Mouse (Mus musculus) c-Kit-positive CD71-negative TER-119-negative erythroid progenitor cells, embryonic 14.5 days (primary cell): Measurements from ENCODE around the gene Eml2.

Source experiments
- DNase-seq: peaks from one replicate; pipeline ENCODE4 v3.0.0-alpha.2; 2013; ENCODE audit warnings: low read depth

Gene Eml2

DNA sequence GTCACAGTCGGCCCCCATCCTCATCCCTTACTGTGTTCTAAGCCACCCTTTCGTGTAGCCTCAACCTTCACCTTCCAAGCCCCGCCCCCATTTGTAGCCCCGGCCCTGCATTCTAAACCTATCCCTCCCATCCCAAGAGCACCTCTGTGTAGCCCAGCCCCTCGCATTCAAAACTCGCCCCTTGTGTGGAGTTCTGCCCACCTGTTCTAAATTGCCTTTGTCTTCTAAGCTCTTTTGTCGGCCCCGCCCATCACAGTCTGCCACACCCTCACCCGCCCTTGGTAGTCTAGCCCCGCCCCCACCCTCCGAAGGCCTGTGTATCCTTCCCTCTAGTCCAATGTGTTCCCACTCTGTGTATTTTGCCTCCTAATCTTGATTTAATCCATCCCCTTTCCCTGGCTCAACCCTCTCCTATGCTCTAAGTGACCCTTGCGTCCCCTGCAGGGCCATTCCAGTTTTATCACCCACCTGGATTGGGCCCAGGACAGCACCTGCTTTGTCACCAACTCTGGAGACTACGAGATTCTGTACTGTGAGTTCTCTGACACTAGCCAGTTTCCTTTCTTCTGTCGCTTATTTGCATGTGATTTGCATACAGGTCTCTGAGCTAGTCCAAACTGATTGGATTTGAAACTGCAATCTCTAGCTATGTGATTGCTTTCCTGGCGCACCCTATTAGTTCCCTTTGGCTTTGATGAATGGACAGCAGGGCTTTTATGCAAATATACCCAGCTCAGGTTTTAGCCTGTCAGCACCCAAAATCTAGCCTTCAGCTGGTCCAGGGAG is 26.0 kb downstream of the Eml2 start:
- DNase-seq = no peak

DNA sequence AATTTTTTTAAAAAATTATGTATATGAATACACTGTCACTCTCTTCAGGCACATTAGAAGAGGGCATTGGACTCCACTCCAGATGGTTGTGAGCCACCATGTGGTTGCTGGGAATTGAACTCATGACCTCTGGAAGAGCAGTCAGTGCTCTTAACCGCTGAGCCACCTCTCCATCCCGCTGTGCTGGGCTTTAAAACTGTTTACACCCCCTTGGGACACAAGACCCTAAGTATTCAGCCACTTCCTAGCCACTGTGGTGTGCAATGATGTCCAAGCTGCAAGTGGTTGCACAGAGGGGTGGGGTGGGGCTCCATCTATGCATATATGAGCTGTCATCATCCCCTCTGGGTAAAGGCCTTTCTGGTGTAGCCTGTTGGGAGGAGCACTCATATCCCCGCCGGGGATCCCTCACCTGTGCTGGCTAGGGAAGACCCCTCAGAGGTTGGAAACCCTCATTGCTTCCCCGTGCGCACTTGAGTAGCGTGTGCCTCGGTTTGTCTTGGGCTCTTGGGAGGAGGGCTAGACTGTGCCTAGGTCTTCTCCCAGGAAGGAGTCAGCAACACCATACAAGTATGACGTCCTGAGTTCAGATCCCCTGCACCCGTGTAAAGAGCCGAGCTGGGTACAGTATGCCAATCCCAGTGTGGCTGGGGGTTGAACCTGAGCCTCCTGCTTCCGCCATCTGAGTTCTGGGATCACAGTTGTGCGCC is 32.1 kb downstream of the Eml2 start:
- no peak for DNase-seq

DNA sequence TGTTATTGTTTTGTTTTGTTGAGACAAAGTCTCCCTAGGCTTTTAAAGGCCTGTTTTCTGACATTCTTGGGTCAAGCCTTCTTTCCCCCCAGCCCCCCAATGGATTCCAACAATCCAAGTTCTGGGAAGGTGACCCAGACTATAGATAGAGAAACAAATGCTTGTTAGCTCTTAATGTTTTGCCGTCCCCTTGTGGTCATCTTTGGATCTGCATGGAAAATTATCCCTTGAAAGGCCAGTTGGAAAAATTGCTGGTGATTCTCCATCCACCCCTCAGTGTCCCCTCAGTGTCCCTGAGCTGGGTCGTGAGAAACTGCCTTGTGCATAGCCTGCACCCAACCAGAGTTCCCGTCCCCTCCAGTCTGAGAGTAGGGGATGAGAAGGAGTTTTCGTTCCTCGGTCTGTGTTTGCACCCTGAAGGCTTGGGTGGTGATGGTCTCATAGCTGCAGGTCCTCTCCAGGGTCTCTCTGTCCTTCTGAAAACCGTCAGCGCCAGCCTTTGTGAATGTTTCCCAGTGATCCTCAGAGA is 32.8 kb downstream of the Eml2 start:
- DNase-seq = no peak

DNA sequence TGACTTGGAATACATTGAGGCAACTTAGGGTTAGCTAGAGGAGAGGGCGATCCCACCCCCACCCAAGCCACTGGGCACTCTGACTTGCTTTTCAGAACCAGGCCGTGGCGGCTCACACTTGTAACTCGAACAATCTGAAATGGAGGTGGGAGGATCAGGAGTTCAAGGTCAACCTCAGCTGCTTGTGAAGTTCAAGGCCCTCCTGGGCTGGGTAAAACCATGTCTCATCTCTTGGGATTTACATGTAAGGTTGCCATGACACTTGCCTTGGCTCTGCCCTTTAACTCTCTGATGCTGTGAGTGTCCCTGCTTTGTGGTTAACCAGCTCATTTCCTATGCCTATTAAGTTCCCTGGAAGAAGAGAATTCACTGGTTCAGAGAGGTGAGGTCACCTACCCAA is 33.3 kb downstream of the Eml2 start:
- no peak for DNase-seq

DNA sequence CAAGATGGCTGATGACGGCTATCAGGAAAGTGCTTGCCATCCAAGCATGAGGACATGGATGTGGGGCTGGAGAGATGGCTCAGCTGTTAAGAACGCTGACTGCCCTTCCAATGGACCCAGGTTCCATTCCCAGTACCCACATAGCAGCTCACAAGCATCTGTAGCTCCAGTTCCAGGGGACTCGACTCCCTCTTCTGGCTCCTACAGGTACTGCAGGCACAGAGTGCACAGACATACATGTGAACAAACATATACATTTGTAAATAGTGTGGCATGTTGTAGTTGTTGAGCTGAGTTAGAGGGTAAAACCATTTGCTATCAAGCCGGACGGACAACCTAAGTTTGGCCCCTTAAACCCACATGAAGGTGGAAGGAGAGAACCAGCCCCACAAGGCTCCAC is 33.8 kb downstream of the Eml2 start:
- DNase-seq = no peak

DNA sequence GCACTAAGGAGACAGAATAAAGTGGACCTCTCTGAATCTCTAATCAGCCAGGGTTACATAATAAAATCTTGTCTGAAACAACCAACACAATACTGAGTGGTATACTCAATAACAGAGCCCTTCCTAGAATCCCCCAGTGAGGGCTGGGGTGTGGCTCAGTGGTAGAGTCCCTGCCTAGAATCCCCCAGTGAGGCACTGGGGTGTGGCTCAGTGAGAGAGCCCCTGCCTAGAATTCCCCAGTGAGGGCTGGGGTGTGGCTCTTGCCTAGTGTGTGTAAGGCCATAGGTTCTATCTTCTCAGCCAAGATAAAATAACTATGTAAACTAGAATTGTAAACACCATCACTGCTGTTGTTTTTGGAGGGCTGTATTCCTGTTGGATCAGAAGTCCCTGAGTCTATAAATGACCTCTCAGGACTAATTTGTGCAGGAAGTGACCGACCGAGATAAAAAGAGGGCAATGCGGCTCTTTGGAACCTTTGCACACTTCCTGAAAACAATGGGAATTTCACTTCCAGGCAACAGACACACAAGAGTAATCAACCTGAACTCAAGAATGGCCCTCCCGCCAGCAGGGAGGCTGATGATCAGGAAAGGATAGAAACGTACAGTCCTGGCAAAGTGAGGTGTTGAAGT is 34.9 kb downstream of the Eml2 start:
- DNase-seq = no peak

DNA sequence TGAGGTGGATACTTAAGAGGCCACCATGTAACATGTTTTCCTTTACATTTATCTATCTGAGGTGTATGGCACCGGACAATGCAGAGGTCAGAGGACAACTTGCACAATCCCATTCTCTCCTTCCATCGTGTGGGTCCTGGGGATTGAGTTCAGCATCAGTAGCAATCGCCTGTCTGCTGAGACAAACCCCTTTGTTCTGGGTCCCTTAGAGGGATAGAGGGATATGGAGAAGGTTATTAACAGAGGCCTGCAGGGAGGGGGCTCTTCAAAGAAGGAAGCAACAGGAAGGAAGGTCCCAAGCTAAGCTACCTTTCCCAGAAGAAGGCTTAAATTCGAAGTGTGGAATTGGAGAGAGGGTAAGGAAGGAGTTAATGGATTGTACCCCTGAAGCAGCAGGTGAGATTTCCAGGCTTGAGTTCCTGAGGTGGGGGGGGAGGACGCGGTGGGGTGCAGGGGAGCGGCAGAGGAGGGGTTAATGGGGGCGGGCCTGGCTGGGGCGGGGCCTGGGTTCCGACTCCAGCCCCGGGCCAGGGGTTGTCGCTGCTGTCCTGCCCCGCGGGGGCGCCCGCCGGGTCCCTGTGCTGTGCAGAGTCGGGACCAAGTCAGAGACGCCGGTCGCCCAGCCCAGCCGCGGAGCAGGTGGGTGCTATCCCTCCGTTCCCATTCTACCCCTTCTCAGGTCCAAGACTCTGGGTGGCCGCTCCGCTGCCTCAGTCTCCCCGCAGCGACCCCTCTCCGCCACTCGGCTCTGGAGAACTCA is 36.0 kb downstream of the Eml2 start, which contains the start of gene Gpr4:
Gene Gpr4, plus strand, starts transcription at position 543 of the 760 bp plus-strand sequence.
- DNase-seq = no peak

DNA sequence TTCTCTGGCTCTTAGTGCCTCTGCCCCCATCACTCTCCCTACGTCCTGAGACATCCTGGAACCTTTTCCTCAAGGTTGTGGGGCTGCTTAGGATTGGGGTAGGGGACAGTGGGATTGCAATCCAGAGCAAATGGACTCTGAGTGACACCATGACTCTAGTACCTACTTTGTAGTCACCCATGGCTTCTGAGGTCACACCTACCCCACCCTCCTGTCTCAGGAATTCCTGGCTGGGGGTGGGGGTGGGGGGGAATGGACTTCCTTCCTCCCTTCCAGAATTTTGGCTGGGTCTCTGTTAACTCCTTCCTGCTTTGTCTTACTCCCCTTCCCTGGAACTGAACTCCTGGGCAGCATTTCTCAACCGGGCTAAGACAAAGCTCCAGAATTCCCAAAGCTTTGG is 37.2 kb downstream of the Eml2 start:
- no peak for DNase-seq

DNA sequence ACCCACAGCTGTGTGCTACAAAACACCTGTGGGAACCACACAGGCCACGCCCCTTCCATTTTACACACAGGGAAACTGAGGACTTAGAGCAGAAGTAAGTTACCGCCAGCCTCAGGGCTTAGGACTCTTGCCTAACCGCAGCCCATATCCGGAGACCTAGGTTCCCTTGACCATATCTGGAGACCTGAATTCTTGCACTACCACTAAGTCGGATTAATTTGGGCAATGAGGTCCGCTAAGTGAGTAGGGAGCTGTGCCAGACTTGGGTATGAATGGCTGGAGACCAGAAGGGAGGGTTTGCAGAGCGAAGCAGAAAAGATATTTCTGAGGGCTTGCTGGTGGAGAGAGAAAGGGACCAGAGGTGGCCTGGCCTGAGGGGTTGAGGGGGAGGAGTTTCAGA is 38.1 kb downstream of the Eml2 start:
- DNase-seq = no peak

DNA sequence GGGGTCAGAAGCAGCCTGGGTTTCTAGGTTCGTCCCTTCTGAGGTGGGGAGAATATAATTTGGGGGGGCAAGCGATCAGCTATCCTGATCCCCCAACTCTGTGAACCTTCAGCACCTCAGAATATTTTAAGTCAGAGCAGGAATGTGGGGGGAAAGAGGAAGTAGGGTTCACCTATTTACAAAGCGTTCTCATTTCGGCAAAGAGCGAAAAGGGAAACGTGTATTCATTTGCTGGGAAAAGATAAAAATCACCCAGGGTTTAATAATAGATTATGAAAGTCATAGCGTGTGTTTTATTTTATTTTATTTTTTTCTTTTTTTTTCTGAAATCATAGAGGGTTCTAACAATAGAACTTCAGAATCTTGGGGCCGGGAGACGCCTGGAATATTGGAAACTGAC is 38.7 kb downstream of the Eml2 start:
- DNase-seq = no peak

DNA sequence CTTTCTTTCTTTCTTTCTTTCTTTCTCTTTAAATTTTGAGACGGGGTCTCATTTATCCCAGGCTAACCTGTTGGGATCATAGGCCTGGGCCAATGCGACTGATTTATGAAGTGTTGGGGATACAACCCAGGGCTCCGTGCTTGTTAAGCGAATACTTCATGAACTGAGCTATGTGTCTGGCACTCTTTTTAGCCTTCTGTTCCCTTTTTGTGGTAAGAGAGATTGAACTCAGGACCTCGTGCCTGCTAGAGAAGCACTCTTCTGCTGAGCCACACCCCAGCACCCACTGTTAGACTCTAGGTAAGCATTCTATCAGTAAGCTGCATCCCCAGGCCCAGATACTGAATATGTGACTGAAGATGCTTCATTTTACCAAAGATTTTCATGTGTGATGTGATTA is 41.3 kb downstream of the Eml2 start:
- DNase-seq = no peak

DNA sequence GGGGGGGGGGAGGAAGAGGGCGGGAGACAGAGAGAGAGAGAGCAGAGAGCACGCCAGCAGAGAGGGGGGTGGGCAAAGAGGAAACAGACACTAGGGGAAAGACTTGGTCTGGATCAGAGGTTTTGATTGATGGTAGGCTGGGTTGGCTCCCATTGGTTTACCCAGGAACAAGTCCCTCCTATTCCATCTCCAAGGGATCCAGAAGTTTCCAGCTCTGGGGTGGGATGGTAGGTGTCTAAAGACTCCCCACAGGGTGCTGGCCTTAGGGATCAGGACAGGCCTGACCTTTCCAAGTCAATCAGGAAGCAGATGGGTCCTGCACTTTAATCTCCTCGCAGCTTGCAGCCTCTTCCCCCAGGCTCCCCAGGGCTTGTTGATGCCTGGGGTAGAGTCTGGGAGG is 41.7 kb downstream of the Eml2 start:
- no peak for DNase-seq

DNA sequence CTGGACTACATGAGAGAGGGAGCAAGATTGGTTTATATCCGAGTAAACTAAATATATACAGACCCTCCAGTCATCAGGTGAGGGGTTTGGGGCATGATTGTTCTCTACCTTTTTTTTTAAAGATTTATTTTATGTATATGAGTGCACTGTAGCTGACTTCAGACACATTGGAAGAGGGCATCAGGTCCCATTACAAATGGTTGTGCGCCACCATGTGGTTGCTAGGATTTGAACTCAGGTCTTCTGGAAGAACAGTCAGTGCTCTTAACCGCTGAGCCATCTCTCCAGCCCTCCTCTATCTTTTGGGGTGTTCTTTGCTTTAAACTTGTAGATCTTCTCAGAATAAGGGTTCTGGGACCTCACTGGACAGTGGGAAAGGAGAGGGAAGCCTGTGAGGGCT is 43.8 kb downstream of the Eml2 start:
- DNase-seq = no peak

DNA sequence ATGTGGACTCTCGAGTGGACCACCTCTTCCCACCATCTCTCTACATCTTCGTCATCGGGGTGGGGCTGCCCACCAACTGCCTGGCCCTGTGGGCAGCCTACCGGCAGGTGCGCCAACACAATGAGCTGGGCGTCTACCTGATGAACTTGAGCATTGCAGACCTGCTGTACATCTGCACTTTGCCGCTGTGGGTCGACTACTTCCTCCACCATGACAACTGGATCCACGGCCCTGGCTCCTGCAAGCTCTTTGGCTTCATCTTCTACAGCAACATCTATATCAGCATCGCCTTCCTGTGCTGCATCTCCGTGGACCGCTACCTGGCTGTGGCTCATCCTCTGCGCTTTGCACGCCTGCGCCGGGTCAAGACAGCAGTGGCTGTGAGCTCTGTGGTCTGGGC is 46.0 kb downstream of the Eml2 start:
- no peak for DNase-seq

DNA sequence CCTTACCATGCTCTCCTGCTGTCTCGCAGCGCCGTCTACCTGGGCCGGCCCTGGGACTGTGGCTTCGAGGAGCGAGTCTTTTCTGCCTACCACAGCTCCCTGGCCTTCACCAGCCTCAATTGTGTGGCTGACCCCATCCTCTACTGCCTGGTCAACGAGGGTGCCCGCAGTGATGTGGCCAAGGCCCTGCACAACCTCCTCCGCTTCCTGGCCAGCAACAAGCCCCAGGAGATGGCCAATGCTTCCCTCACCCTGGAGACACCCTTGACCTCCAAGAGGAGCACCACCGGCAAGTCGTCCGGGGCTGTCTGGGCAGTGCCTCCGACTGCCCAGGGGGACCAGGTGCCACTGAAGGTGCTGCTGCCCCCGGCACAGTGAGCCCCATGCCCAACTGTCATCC is 46.7 kb downstream of the Eml2 start:
- no peak for DNase-seq

DNA sequence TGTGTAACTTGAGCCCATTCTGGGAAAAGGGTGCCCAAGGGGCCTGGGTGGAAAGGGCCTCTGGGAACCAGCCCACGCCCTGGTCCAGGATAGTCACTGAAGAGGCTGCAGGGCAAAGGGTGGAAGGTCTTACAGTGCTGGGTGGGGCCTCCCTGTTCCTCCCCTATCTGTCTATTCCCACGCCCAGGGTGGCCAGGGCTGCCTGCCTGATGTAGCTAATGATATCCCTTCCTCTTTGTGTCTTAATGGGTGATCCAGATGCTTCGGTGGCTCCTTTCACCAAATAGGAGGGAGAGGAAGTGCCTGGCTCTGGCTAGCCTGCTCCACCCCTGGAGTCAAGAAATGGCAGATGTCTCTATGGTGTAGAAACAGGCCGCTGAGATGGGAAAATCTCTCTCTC is 48.7 kb downstream of the Eml2 start:
- no peak for DNase-seq

DNA sequence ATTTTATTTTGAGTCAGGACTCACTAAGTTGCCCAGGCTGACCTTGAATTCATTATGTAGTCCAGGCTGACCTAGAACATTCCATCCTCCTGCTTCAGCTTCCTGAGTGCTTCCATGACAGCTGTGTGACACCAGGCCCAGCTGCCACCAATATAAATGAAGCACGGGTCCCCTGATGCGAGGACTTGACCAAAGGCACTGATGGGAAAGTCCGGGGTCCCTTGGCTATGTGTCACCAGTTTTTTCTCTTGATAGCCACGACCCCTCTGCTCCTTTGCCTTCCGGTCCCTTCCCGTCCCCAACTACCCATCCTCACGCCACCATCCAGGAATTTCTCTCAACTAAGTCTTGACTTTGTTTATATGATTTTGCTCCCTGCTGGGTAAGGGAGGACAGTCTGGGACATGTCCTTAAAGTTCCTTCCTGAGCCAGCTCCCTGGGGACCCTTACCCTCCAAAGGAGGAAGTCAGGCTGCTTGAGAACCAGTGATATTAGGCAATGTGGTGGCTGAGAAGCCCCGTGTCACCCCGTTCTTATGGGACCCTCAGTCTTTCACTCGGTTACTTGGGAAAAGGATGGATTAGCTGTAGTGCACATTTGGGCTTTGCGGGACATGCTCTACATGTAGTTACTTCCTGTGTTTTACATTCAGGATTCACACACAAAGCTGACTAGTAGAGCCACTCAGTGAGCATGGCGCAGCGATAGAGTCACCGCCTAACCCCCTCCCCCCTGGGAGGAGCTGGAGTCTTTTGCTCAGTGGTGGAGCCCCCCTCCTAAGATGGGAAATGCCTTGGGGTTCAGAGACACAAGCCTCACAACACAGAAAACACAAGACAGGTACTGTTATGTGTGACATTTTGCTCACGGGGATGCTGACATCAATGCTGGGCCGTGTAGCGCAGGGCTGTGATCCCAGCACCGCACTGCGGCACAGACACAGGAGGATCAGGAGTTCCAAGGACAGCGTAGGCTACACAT is 50.9 kb downstream of the Eml2 start:
- DNase-seq = no peak

DNA sequence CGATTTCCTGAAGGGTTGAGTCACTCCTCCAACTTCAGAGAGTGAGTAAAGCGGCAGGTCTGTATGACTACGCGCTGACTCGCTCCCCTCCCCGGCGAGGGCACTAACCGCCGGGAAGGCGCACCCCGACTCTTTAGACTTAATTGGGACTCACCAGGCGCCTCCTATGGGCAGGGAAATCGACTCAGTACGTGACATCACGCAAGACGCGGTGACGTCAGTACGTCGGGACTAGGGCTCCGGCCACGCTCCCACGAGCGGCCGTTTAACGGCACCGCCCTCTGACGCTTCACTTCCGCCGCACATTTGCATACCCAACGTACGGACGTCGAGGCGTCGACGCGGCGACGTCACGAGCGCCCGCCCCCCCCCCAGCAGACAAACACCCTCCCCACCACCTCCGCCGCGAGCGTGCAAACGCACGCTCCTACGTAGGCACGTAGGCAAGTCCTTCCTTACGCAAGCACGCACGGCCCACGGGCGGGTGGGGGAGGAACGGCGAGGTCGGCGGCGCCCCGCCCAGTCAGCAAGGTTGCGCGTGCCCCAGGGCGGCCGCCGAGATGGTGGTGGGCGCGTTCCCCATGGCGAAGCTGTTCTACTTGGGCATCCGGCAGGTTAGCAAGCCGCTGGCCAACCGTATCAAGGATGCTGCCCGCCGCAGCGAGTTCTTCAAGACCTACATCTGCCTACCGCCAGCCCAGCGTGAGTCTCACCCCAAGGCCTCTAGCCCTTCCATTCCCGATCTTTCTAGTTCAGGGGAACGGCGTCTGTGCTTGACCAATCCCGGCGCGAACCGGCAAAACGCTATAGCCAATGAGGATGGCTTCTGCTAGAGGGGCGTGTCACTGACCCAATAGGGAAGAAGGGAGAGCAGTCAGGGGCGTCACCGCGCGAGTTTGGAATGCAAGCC is 51.9 kb downstream of the Eml2 start, which contains the start of gene Opa3:
Gene Opa3, plus strand, starts transcription at position 452 of the 910 bp plus-strand sequence.
- peak; percentile 100 for DNase-seq

DNA sequence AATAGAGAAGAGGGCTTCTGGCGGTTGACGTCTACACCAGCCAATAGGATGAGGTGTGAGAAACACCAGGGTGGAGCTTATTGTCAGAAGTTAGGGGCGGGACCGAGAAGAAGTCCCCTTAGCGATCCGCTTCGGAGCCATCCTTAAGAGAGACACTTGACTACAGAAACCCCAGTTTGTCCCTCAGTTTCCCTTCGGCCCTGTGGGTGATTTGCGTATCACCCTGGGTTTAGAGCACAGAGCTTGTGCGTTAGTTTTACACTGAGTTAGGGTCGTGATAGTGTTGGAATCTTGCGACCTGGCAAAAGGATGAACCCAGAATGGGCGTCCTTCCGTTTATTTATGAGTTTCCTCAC is 52.5 kb downstream of the Eml2 start:
- no peak for DNase-seq

DNA sequence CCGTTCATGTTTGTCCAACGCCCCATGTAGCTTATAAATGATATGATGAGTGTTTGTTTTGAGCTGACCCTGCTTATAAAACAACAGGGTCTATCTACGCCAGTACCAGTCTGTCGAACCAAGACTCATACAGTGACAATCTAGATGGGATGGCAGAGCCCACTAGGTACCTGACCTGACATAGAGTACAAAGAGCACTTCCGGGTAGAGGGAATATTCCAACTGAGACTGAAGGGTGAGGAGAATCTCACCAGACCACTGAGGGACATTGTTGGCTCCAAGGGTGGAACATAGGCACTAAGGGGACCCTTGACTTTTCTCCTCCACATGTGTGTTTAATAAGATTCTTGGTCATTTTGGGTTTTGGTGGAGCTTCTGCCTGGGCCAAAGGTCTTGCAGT is 53.2 kb downstream of the Eml2 start:
- no peak for DNase-seq
